Mouse (Mus musculus) G1E (cell line): ENCODE data around the gene Gm45140.

ENCODE experiments used
- CTCF ChIP-seq: IDR thresholded peaks from 2 replicates; pipeline ENCODE4 v1.5.1; 2012; ENCODE audit warnings: low read depth, low read length, inconsistent platforms, mixed read lengths
- GATA1 ChIP-seq: IDR thresholded peaks from 2 replicates; pipeline ENCODE4 v1.6.1; 2012; ENCODE audit warnings: borderline replicate concordance, low read length, inconsistent platforms, mixed read lengths

DNA sequence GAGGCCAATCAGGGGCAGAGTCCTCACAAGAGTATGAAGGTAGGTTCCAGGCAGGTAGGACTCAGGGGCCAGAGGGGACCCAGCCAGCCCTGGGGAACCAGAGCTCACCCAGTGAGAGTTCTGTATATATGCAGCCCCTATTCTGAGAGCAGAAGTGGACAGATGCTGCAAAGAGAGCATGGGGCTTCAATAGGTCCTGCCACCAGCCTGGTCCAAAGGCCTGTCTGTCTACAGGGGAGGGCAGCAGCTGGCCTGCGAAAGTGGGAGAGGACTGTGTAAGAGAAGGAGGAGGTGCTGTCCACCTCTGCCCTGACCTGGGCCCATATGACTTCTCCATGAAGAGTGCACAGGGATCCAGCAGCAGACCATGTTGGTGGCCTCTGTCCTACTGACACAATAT lies 58.9 kb downstream of the Gm45140 start:
- no peak for TF ChIP-seq CTCF
- no peak for TF ChIP-seq GATA1
